Mouse (Mus musculus) CD4-positive, CD25-positive, alpha-beta regulatory T cell (primary cell): ENCODE measurements around the gene Ccdc36. TPM values are rescaled to one million over a fixed set of nuclear protein-coding genes. Genes with fewer than 3 reads are reported as not detected.

Source experiments
- polyA plus RNA-seq: library from polyadenylated mRNA; unstranded; fragments of 100-300 nt; shearing (Covaris generic); gene quantifications from one replicate; pipeline ENCODE4 v1.2.1, GENCODE M21; 2017

The Ccdc36 gene
- polyA plus RNA-seq: 0.08 TPM

GRCm38 (mm10) chr9:108428384-108428783 is at the start of gene Ccdc36:
TSS of gene Ccdc36 (minus strand) at chr9:108428484.

GRCm38 (mm10) chr9:108461181-108461631 is 32.9 kb upstream of the Ccdc36 start, which contains the start of gene Klhdc8b:
TSS of gene Klhdc8b (minus strand) at chr9:108461581.

DNA sequence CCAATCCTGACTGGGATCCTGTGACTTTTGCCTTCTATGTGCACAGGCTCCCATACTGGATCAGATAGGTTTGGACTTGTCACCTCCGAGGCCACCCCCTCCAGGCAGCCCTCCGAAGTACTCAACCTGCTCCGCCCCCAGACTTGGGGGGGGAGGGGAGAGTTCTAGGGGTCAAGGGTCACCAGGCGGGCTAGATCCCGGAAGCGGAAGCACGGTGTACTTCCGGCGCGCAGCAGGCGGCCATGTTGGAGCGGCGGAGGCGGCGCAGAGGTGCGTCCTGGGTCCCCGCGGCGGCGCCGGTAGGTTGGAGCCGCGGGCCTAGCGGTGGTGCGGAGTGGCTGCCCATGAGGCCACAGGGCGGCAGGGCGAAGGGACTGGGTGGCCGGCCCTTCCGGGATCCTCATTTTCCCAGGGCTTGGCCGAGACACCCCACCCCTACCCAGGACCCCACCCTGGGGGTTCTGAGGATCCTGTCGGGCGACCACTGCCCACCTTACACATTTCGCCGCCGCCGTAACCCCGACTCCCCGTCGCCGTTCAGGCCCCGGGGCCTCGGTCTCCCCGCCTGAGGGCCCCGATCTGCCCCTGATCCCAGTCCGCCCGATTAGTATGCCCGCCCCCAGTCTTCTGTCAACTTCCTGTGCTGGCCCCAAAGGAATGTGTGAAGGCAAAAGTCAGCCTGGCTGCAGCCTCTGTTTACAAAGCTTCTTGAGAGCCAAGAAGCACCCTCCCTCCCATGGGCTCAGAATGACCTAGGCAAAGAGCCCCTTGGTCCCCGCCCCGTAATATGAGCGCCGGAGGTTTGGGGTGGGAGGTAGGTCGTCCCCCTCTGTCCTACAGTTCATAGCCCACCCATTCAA is 32.3 kb upstream of the Ccdc36 start, which contains the start of gene Ccdc71:
Gene Ccdc71, plus strand, starts transcription at position 209 of the 860 bp plus-strand sequence.

DNA sequence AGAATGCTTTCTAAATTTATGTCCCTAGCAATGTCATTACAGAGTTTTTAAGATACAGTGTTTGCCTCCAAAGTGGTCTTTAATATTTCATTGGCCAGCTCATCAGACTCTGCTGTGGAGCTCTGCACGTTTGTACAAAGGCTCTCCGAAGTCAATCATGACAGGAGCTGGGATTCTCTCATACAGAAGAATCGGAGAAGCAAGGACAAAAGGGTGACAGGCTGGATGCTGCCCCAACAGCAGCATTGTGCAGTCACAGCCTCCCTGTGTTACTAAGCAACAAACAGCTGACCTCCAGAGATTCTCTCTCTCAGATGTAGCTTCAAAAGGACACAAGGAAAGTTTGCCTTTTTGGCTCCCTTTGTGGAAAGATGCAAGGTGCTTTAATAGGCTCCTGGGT is 7.9 kb upstream of the Ccdc36 start, which contains the start of gene BC048562:
Gene BC048562, plus strand, starts transcription at position 301 of the 400 bp plus-strand sequence.

GRCm38 (mm10) chr9:108392676-108393075 is 35.6 kb downstream of the Ccdc36 start, which contains the start of gene 1700102P08Rik:
TSS of gene 1700102P08Rik (plus strand) at chr9:108392805.

Other genes starting within 250 kb of the Ccdc36 start
- 0.56 TPM for gene Bsn, start 238.1 kb downstream of the Ccdc36 start, polyA plus RNA-seq
- 21.4 TPM for gene Dag1, start 164.5 kb downstream of the Ccdc36 start, polyA plus RNA-seq
- gene Nicn1, start 138.1 kb downstream of the Ccdc36 start, polyA plus RNA-seq: 2.1 TPM
- 0.48 TPM for gene Amt, start 131.6 kb downstream of the Ccdc36 start, polyA plus RNA-seq
- 433 TPM for gene Rhoa, start 122.4 kb downstream of the Ccdc36 start, polyA plus RNA-seq
- gene Tcta, start 122.3 kb downstream of the Ccdc36 start, polyA plus RNA-seq: 24.7 TPM
- 563 TPM for gene Gpx1, start 89.6 kb downstream of the Ccdc36 start, polyA plus RNA-seq
- gene Usp4, start 80.6 kb downstream of the Ccdc36 start, polyA plus RNA-seq: 145 TPM
- gene 1700102P08Rik, start 35.7 kb downstream of the Ccdc36 start, polyA plus RNA-seq: 2.2 TPM
- not detected for gene BC048562, start 8.0 kb upstream of the Ccdc36 start, polyA plus RNA-seq
- gene Ccdc71, start 32.0 kb upstream of the Ccdc36 start, polyA plus RNA-seq: 45.2 TPM
- gene Klhdc8b, start 33.1 kb upstream of the Ccdc36 start, polyA plus RNA-seq: 10.2 TPM
- gene Lamb2, start 51.3 kb upstream of the Ccdc36 start, polyA plus RNA-seq: 0.48 TPM
- 133 TPM for gene Usp19, start 62.1 kb upstream of the Ccdc36 start, polyA plus RNA-seq
- gene Qars, start 79.2 kb upstream of the Ccdc36 start, polyA plus RNA-seq: 92.7 TPM
- 159 TPM for gene Qrich1, start 88.3 kb upstream of the Ccdc36 start, polyA plus RNA-seq
- gene Impdh2, start 131.8 kb upstream of the Ccdc36 start, polyA plus RNA-seq: 85.3 TPM
- 69.2 TPM for gene Ndufaf3, start 138.9 kb upstream of the Ccdc36 start, polyA plus RNA-seq
- 122 TPM for gene Dalrd3, start 141.4 kb upstream of the Ccdc36 start, polyA plus RNA-seq
- 84.4 TPM for gene Wdr6, start 150.3 kb upstream of the Ccdc36 start, polyA plus RNA-seq
- gene P4htm, start 169.2 kb upstream of the Ccdc36 start, polyA plus RNA-seq: 16.1 TPM
- 91.3 TPM for gene Arih2, start 220.9 kb upstream of the Ccdc36 start, polyA plus RNA-seq
- gene Slc25a20, start 233.6 kb upstream of the Ccdc36 start, polyA plus RNA-seq: 53.7 TPM